Mouse (Mus musculus): ENCODE results near the gene Ywhah.

- TF ChIP-seq CTCF (IDR thresholded peaks at IDR 0.05; ENCODE audit: borderline replicate concordance, insufficient read depth, low read length) (no peak), POLR2A (IDR thresholded peaks at IDR 0.05; ENCODE audit: low read depth, low read length) (no peak)
Measured at GRCm38 (mm10) chr5:33076490-33077191, 58.0 kb downstream of the Ywhah start.

All from embryonic fibroblast, embryonic 13.5 days (primary cell).